Mouse (Mus musculus) neural tube, embryonic 14.5 days (tissue): Measurements from ENCODE around the gene 6430548M08Rik. TPM values are rescaled to one million over a fixed set of nuclear protein-coding genes. Genes with fewer than 3 reads are reported as not detected.

Source experiments
- polyA plus RNA-seq: library from polyadenylated mRNA; unstranded; fragments of >200 nt; fragmentation: Nextera tagmentation; extraction: Ambion mirVana; gene quantifications from 2 replicates; pipeline ENCODE4 v1.2.1, GENCODE M21; 2014

6430548M08Rik gene
- polyA plus RNA-seq, 1 experiment from 2014 or later: 36.9 TPM

Other genes with a start within 250 kb of the 6430548M08Rik start
- 100 and 111 TPM in 2 replicates for gene Usp10, start 203.8 kb upstream of the 6430548M08Rik start, polyA plus RNA-seq
- 10.3 and 18.1 TPM in 2 replicates for gene Gm20388, start 203.3 kb upstream of the 6430548M08Rik start, polyA plus RNA-seq
- gene Crispld2, start 121.7 kb upstream of the 6430548M08Rik start, polyA plus RNA-seq: 0.36 and 1.9 TPM in 2 replicates
- gene Zdhhc7, start 12.7 kb upstream of the 6430548M08Rik start, polyA plus RNA-seq: 21.3 and 26.2 TPM in 2 replicates
- 1.7 TPM in 2 replicates for gene Fam92b, start 63.3 kb downstream of the 6430548M08Rik start, polyA plus RNA-seq
- 19.2 and 23.3 TPM in 2 replicates for gene Gse1, start 114.3 kb downstream of the 6430548M08Rik start, polyA plus RNA-seq